Mouse (Mus musculus): ENCODE results near the gene Rapgef1.
"Not testable (repeated sequence)": the region's sequence is repeated elsewhere in the genome, so short reads cannot be mapped to it uniquely, and the experiment has no call there.

Rapgef1 gene

DNA sequence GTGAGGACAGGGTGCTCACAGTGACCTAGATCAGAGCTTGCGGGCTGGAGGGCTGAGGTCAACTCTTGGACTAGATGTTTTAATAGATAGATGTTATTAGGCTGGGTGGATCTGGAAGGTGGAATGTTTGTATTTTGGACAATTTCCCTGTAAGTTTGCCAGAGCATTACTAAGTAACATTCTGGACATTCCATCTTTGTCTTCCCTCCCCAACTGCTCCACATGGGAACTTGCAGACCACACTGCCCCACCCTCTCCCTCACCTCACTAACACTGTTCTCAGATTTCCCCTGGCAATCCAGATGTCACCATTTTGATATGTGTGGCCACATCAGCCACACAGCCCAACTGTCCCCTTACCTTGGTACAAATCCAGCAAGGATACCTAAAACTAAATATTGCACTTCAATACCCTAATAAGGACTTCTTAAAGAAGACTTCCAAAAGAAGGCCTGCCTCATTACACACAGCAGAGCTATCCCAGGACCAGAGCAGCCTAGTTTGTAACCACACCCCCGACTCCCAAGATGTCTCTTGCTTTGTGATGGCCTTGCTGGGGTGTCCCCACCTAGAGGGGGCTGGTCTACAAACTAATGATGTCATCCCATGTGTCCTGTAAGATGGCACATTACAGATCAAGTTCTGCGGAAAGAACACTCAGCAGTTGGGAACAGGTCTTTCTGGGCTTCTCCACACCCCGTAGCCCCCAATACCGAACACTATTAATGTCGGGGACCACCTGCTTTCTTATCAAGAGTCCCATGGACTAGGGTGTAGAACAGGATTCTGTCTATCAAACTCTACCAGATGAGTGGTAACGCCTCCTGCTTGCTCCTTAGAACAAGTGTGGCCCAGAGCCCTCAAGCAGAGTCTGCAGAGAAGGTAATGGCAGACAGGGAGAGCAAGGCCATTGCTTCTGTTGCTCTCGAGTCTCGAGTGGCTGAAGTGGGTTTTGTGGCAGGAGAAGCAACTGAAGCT, 83.9 kb downstream of the Rapgef1 start:
- no peak for DNase-seq (ENCODE audit: low spot score in 2 of 2)

DNA sequence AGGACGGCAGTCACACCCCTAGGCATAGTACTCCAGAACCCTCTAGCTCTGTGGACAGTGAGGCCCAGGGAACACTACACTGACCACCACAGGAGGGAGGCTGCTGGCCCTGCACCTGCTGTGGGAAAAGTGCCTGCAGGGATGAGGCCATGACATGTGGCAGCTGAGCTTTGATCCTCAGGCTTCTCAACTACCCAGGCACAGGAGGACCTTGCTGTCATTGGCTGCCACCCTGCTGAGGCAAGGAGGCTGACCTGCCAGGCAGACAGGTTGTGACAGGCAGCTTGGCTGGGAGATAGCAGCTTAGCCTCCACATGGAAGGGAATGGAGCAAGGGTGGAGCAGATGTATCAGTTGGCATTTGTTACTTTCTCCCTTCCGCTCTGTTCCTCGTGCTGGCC, 86.0 kb downstream of the Rapgef1 start:
- DNase-seq (ENCODE audit: low spot score in 2 of 2): no peak

DNA sequence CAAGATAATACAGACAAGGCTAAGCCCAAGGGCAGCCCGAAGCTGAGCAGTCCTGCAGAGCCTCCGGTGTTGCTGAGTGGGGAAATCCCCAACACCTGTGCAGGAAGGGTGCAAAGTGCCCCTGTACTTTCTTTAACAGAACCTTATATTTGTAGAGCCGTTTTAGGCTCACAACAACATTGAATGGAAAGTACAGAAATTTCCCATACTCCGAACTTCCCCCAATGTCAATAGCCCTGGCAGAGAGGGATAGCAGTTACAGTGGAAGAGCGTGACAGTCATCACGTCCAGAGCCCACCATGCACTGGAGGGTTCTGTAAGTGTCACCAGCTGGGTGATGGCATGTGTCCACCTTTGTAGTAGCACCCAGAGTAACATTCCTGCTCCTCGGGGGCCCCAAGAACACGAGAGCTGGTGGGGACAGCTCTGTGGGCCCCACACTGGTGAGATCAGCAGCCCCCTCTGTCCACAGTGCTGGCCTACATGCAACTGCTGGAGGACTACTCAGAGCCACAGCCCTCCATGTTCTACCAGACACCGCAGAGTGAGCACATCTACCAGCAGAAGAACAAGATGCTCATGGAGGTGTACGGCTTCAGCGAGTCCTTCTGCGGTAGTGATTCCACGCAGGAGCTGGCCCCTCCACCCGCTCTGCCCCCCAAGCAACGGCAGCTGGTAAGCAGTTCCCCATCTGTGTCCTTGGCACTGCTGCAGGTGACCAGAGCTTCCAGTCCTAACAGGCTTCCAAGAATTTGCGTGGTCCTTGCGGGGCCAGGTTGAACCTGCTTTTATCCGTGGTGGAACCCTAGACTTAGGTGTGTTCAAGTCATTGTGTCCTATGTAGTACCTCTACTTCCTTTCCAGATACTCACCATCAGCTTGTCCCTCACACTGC, 87.5 kb downstream of the Rapgef1 start:
- no peak for DNase-seq (ENCODE audit: low spot score in 2 of 2)

DNA sequence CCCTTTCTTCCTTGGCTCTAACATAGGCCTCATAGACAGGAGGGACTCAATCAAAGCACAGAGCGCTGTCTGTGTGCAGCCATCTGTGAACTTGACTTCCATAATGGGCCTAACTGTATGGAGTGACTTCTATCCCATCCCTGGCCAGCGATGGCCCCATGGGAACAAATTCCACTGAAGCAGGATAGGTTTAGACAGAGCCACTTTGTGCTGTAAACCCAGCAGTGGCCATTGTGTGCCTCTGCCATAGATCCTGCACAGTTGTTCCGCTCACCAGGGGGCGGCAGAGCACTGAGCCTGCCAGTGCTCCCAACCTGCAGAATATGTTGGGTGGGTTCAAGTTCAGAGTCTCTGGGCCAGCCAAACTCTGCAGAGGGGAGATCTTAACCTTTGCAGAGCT, 88.2 kb downstream of the Rapgef1 start:
- DNase-seq (ENCODE audit: low spot score in 2 of 2): peak in 1 of 2 experiments; percentile 60

DNA sequence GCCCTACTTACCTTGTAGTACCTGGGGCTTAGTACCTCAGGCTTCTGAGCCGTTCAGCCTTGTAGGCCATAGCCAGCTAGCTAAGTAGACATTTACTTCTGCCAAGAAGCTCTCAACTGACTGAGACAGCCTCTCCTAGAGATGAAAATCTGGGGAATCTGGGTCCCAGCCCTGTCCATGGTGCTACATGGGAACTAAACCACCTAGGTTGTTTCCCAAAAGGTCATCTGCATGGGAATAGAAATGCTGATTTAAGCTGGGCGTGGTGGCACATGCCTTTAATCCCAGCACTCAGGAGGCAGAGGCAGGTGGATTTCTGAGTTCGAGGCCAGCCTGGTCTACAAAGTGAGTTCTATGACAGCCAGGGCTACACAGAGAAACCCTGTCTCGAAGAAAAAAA, 88.7 kb downstream of the Rapgef1 start:
- not testable (repeated sequence) for DNase-seq (ENCODE audit: low spot score in 2 of 2)

DNA sequence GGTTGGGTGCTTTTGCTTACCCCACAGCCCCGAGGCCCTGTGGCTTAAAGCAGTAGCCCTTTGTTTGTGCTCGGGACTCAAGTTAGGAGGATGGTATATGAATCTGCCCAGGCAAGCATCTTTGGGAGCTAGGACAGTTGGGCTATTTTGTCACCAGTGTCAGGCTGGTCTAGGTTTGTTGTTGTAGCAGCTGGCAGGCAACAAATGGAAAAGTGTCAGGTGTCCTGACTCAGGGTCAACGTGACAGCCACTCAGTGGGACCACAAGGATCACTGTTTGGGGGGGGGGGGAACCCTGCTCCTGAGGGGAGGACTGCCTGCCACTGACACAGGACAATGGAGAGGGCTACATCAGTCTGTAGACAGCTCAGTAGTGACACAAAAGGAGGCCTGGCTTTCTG, 91.5 kb downstream of the Rapgef1 start:
- no peak for DNase-seq (ENCODE audit: low spot score in 2 of 2)

DNA sequence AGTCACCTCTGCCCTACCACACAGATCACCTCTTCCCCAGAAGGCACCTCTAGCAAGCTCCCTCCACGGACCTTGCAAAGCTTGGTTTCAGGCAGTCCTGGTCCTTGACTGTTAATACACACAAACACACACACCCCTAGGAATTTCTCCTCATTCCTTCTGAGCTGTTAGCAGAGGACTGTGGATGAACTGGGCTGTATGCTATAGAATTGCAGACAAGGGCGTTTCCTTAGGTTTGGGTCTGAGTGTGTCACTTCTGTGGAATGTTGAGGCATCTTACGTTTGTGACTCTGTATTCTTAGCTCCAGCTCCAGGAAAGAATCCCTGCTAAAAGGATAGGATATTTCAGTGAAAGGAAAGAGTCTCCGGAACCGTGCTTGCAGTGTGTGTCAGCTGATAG, 92.4 kb downstream of the Rapgef1 start:
- DNase-seq (ENCODE audit: low spot score in 2 of 2): no peak

DNA sequence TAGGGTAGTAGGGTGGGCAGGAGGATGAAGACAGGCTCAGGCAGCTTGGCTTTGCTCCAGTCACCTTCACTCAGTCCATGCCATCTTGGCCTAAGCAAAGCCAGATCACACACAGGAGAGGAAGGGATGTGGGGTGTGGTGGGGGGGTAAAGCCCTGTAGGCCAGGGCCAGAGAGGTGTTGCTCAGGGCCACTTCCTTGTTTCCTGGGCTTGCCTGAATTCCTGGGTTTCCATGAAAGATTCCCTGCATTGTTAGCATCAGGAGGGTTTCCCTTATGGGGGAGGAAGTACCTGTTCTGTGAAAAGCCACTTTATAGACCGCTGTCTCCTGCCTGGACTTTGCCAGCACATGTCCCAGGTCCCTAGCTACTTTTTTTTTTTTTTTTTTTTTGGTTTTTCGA, 94.0 kb downstream of the Rapgef1 start:
- no peak for DNase-seq (ENCODE audit: low spot score in 2 of 2)

DNA sequence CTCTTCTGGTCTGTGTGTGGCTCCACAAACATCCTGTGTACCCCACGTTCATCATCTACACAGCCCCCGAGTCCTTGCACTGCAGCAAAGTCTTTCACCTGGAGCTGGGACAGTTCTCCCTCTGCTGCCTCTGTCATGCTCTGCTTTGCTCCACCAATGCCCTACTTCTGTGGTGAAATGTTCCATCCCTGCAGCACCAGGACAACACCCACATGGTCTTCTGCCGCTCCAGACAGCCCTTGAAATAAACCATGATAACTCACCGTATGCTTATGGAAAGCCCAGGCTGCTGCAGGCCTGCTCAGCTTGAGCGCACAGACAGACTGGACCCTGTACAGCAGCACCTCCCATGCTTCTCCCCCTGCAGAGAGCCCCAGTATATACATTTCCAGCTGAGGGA, 94.6 kb downstream of the Rapgef1 start:
- DNase-seq (ENCODE audit: low spot score in 2 of 2): no peak

DNA sequence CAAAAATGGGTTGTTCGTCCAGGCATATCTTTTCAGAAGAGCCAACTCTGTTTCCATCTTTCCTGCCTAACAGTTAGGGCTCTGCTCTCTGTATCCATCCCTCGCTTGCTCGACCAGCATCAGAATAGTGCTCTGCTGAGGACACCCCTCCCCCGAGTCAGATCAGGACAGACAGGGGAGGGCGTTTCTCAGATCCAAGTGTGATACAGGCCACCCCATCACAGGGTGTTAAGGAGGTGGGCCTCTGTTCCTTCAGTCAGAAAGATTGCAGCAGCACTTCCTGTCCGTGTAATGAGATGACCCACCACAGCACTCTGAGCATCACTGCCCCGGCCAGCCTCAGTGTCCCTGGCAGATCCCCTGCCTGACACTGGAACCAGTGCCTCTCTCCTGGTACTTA, 96.6 kb downstream of the Rapgef1 start:
- no peak for DNase-seq (ENCODE audit: low spot score in 2 of 2)

DNA sequence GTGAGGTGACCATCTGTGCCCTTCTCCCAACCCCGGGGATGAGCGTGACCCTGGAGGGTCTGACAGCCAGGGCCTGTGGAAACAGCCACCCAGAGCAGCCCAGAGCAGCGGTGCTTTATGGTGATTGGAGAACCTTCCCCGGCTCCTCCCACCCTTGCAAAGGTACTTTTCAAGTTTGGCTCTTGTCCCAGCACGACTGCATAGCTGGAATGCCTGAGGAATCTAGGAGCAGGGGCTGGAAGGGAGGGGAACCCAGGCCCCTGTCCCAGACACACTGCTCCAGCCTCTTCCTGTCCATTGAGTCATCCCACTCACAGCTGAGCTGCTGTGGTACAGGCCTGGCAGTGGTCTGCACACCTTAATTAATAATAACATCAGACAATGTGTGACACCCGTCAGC, 97.2 kb downstream of the Rapgef1 start:
- no peak for DNase-seq (ENCODE audit: low spot score in 2 of 2)

DNA sequence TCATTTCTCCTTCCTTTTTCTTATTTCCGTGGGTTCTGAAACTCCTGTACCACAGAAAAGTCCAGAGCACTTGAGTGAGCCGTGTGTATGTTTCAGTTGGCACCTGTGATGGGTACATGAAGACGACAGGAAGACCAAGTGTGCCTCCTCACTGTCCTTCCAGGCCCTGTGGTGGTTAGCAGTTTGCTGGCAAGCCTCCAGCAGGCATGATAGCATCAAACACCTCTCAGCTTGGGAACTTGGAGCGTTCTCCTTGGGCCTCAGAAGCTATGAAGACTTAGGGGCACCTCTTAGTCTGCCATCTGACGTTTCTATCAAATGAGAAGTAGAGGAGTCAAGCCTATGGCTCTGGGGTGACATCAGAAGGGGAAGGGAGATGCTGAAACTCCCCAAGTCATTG, 99.1 kb downstream of the Rapgef1 start:
- DNase-seq (ENCODE audit: low spot score in 2 of 2): peak; percentile 42 to 46

DNA sequence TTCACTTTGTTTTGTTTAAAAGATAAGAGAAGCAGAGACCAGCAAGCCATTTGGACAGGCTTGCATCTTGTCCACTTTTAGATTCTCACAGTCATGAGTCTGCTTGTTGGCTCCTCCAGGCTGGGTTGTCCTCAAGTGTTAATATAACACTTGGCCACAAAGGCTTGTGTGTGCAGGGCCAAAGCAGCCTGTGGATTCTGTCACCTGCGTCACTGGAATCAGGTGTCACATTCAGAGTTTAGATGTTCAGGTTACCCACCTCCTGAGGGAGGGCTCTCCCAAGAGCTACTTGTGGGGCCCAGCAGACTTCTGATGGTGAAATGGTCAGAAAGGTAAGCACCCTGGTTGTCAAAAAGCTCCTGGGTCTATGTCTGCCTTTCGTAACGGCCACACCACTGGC, 103.6 kb downstream of the Rapgef1 start:
- no peak for DNase-seq (ENCODE audit: low spot score in 2 of 2)

DNA sequence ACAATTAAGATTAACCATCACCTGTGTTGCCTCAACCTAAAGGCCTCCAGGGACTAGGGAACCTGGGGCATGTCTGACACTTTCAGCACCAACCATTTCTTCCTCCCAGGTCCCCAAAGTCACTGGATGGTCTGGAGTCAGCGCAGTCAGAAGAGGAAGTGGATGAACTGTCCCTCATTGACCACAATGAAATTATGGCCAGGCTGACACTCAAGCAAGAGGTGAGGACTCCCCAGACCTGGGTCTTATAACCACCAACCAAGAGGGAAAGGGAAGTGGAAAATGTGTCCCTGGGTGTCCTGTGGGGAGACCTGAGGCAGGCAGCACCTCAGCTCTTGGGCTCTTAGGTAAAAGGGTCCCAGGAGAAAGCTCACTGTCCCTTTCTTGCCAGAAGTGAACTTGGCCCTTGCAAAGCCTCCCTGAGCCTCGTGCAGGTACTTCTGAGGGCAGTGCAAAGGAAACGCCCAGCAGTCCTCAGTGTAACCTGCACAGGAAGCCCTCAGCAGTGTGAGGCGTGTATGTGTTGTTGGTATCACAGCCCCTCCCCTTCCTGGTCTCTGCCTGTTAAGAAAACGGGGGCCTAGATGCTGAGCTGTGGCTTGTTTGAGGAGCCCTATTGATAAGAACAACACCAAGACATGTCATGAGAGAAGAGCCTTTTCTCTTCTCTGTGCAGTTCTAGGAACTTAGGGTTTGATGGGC, 105.3 kb downstream of the Rapgef1 start:
- DNase-seq (ENCODE audit: low spot score in 2 of 2): peak; percentile 18 to 28

DNA sequence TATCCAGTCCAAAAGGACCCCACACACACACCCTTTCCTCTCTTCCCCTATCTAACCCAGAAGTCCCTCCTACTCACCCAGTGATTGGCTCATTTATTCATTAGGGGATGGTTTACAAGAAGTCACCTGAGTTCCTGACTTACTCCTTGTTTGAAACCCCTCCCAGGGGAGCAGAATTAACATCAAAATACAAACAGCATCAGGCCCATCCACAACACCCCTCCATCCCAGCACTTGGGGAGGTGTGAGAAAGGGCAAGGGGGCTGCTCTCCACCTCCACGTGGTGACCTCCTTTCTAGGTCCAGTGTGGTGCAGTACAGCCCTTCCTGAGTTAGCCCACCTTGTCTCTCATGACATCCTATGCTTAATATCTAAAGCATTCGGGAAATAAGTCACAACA, 110.0 kb downstream of the Rapgef1 start:
- DNase-seq (ENCODE audit: low spot score in 2 of 2): no peak

DNA sequence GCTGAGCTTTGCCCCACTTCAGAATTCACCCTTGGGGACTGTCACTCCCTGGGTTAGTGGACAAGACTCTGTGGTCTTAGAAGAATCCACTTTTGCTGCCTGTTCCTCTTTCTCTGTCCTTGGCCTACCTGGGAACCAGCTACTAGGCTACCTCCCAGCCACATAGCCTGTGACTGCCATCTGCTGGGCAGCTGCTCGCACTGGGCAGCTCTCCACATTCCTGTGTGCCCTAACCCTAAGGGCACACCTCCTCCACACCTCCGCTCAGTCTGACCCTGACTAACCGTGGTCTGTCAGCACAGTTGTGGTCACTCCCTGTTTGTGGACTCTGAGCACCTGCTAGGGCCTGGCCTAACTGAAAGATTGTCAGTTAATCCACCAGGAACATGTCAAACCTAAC, 112.0 kb downstream of the Rapgef1 start:
- peak; percentile 18 to 51 for DNase-seq (ENCODE audit: low spot score in 2 of 2)

DNA sequence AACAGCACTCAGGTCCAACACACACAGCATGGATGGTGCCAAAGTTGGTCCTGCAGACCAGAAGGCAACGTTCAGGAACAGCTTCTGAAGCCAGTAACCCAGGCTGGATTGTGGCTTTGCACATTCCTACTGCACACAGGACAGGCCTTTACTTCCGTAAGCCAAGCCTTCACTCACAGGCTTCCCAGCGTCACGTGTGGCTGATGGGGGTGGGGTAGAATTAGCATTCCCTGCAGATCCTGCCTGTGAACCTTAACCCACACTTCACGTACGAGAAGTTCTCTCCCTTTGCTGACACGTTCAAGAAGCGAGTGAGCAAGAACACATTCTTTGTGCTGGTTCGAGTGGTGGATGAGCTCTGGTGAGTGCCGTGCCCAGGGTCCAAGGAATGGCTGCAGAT, 113.0 kb downstream of the Rapgef1 start:
- DNase-seq (ENCODE audit: low spot score in 2 of 2): no peak

DNA sequence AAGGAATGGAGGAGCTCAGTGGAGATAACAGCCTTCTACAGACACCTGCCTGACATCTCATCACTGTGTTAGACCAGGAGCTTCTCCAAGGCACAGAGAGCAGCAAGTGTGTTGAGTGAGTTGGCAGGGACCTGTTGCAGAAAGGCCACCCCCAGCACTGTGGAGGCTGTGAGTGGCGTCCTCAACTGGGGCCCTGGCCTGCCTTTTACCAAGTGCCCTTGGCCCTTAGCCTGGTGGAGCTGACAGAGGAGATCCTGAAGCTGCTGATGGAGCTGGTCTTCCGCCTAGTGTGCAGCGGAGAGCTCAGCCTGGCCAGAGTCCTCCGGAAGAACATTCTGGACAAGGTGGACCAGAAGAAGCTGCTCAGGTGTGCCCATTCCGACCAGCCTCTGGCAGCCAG, 113.8 kb downstream of the Rapgef1 start:
- DNase-seq (ENCODE audit: low spot score in 2 of 2): no peak

DNA sequence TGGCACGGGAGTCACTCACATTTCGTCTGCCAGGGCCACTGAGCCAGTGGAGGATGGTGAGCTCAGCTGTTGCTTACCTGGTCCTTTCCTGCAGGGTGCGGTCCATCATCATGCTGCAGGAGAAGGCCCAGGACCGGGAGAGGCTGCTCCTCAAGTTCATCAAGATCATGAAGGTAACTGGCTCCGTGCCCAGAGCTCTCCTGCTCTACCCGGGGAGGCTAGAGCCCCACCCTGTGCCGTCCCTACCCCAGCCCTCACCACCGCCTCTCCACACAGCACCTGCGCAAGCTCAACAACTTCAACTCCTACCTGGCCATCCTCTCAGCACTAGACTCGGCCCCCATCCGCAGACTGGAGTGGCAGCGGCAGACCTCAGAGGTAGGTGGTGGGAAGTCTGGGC, 116.2 kb downstream of the Rapgef1 start:
- no peak for DNase-seq (ENCODE audit: low spot score in 2 of 2)

DNA sequence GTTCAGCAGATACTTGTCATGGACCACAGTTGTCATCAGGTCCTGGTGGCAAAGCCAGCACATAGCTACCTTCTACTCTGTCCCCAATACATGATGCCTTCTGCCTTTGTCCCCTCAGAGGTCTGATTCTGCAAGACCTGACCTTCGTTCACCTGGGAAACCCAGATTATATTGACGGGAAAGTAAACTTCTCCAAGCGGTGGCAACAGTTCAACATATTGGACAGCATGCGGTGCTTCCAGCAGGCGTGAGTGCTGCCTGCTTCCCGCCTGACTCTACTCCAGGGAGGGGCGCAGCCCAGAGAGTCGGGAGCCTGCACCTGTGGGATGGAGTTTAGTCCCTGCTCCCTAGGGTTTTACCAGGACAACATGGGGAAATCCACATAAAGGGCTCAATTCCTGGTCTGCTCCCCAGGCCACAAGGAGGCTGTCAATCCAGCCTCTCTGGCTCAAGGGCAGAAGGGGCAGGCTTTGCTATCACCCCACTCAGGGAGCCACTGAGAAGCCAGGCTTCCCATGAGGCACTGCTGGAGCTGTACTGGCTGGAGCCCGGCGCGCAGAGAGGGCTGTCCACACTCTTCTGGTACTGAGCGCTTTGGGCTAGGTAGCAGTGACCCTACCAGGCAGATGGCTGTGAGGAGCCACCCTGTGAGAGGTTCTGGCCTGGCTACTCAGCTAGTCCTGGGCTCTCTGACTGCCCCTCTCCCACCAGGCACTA, 117.8 kb downstream of the Rapgef1 start:
- DNase-seq (ENCODE audit: low spot score in 2 of 2): no peak

DNA sequence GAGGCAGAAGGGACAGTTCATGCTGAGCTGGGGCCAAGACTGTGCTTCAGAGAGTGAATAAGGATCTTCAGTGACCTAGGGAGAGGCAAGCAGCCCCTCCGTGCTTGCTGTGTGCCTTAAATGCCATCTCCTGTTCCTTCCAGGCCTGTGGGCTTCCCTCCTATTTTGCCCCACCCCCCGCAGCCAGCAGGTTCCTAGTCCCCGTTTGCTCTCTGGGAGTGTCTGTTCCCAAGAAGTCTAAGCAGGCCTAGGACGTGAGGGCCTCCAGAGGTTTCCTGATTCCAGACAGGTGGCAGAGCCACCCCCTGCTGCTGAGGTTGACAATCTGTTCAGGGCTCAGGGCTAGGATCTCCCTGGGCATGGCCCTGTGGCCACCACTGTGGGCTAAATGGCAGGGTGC, 119.3 kb downstream of the Rapgef1 start:
- no peak for DNase-seq (ENCODE audit: low spot score in 2 of 2)

All from thymus, postnatal 10 days (tissue).